Mouse (Mus musculus) retina, postnatal 7 days (tissue): ENCODE measurements around the gene Lsm4.

Experiments used
- DNase-seq: peaks from one replicate; pipeline ENCODE4 v3.0.0-alpha.2; 2012; ENCODE audit warnings: low read depth, low spot score

Gene Lsm4

DNA sequence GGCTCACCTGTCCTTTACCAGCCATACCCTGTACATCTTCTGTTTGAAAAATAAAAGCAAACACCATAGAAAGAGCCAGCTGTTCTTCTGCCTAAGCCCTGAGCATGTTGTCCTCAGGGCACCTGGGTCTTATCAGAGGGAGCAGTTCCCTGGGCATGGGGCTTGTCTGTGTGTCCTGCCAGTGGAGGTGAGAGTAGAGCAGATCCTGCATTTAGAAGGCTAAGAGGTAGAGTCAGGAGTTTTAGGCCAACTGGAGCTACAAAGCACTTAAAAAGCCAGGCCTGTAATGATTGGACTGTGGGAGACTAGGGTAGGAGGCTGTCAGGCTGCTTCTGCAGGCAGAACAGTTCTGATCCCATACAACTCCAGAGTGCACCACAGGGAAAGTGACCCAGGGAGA lies 5.6 kb downstream of the Lsm4 start:
- no peak for DNase-seq

DNA sequence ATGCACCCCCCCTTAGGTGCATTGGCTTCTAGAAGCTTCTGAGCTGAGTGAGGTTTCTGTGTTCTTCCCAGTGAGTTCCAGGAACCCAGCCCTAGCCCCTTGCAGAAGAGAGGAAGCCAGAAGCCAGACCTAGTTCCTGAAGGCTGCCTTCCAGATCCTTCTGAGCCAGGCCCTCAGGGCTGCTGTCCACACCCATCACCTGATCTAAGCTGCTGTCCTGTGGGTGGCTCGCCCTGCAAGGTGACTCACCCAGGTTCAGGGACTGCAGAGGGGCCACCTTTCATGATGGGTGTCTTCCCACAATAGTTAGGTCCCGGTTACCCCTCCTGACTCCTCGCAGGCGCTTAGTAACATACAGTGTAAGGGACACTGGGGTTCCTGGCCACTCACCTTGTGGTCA lies 6.4 kb downstream of the Lsm4 start:
- DNase-seq: no peak

DNA sequence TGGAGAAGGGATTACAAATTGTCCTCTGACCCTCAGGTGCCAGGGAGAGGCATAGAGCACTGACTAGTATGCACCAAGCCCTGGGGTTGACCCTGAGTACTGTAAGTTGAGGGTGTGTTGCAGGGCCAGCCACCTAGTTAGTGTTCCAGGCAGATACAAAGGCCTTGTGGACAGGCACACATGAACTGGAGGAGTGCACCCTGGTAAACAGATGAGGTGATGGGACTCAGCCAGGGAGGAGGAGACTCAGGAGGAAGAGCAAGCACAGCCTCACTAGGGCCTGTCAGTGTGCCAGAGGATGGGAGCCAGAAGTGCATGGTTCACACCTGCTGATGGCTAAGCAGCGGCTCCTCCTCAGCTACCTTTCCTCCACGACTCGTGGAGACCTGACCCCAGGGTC lies 7.0 kb downstream of the Lsm4 start:
- DNase-seq: no peak

DNA sequence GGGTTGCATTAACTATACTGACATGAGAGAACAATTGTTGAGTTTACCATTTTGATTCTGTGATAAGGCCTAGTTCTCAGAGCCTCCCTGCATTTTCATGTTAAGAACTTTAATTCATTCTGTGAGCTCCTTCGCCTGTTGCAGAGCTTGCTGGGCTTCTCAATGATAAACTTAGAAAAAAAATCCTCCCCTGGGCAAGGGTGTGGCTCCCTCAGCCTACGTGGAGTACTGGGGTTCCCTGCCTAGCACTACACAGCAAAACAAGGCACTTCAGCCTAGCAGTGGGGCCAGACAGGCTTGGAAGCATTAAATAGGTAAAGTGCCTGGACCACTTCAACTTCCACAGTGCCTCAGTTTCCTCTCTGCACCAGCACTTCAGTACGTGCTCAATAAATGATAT lies 8.4 kb downstream of the Lsm4 start:
- no peak for DNase-seq

DNA sequence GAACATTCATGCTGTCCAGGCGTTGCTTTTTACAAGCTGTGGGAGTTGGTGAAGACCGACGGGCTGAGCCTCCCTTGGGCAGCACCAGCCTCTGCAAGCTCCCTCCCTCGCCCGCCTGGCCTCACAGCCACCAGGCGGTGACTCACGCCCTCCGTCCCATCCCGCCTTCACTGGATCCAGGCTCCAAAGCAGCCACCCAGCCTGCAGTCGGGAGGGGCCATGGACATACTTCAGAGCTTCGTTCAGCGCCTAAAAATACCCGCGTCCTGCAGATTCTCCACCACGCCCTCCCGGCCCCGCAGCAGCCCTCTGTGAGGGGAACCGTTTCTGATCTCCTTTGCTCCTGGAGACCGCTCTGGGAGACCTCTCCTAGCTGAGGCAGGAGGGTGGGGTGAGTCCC lies 9.1 kb downstream of the Lsm4 start:
- DNase-seq: no peak

DNA sequence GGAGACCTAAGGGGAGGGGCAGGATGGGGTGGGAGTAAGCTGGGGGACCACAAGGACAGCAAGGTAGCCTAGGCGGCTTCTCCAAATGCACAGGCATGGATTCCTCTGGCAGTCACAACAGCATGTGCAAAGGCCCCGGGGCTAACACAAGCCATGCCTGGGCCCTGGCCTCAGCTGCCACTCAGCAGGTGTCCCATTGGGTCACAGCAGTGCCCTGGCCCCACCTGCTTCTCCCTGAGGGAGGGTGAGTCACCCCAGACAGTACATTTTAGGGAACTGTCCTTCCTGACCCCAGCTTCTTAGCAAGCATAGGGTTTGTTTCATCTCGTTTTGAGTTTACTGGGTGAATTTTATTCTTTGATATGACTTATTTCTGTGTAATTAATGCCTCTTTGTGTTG lies 9.6 kb downstream of the Lsm4 start:
- no peak for DNase-seq

DNA sequence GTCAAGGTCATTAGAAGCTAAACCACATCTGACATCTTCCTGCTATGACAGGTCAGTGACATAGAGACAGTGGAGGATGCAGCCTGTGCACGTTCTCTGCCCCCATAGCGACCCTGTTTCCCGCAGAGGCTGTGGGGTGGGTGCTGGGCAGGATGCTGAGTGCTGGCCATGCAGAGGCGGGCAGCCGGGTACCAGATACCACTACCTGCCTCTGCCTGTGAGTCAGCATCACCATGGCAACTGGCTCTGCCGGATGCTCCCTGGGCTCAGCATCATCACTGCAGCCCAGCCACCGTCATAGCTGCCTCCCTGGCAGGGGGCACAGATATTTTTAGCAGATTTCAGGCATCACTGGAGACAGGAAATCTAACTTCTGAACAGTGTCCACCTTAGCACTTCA lies 11.2 kb downstream of the Lsm4 start:
- no peak for DNase-seq

DNA sequence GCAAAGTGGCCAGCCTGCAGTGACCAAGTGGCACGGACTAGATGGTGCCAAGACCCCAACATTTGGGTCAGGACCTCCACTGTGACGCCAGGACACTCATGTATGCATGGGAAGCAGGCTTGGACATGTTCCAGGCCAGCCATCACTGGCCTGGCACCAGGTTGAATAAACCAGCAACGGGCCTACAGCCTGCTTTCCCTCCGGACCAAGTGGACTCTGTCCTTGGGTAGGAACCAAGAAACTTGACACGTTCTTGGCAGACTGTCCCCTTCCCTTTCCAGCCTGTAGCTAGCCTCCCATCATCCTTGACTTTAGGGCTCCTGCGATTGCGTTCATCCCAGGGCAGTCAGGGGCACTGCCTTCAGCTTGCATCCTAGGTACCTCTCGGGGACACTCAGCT lies 14.5 kb downstream of the Lsm4 start:
- no peak for DNase-seq

DNA sequence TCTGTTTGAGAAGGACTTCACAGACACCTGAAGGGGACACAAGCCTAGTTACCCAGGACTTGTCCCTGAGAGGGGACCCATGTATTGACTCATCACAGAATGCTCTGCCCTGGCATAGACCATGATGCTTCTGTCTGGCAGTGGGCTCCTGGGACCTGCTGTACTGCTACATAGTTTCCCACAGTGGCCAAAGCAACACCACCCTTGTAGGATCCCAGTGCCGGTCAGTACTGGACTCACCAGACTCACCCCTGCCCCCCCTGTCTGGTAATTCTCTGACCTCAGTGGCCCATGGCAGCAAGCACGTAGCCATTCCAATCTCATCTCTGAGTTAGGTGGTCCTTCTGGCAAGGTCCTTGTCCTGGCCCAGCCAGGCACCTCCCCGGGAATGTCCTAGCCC lies 15.1 kb downstream of the Lsm4 start:
- no peak for DNase-seq

DNA sequence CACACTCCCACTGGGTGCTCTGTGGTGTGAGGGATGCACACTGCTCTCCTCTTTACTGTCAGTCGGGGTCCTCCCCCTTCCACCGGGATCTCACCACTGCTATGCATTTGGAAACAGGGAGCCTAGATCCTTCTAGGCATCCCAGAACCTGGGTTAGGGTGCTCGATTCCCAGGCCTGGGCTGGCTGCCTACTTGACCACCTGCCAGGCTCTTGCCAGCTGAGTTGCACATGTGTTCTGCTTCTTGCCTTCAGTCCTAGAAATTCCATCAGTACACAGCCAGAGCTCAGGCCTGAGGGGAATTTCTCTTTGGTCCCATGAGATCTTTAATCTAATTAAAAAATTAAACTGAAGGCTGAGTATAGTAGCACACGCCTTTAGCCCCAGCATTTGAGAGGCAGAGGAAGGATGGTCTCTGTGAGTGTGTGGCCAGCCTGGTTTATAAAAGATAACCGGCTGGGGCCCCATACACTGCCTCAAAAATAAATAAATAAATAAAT lies 16.9 kb downstream of the Lsm4 start:
- DNase-seq: no peak

DNA sequence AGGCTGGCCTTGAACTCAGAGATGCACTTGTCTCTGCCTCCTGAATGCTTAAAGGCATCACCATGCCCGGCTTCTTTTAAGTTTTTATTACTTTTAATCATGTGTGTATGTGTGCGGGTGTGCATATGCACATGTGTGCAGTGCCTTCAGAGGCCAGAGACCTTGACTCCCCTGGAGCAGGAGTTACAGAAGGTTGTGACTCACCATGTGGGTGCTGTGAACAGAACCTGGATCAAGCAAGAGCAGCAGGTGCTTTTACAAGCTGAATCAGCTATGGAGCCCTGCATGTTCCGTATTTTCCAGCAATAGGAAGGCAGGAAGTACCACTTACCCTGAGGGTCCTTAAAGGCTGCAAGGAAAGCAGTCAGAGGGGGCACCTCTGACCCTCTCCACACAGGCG lies 18.2 kb downstream of the Lsm4 start:
- DNase-seq: no peak

DNA sequence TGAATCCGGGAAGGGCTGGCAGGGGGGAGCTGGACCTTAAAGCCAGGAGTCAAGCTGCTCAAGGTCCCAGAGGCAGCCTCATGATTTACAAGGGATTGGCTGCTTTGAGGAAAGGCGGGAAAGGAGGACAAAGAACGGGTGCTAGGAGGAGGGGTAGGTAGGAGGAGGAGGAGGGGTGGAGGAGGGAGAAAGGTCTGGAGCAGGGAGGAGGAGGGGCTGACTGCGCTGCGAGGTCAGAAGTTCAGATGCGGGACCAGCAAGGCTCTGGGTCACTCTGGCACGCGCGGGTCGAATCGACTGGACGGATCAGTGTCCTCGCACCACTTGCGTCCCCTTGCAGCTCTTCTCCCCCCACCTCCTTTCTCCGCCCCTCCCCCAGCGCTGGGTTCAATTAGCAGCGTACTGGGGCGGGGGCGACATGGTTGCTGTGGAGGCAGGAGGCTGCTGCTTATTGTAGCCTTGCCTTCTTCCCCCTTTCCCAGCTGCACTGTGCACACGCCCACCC lies 18.7 kb downstream of the Lsm4 start:
- DNase-seq: no peak

DNA sequence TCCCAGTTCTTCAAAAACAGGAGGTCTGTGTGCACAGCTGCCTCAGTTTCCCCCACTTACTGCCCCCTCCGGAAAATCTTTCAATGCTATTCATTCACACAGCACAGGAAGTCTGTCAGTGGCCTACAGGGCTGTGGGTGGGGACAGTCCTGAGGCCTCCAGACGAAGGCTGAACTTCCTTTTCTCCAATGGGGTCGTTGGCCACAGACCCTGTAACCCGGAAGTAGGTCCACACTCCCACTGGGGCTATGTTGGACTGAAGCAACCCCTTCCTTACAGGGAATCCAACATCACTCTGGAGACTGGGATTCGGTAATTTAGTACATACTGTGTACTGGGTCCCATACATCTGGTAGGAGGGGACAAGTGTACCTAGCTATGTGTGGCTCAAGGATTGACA lies 20.6 kb downstream of the Lsm4 start:
- no peak for DNase-seq

DNA sequence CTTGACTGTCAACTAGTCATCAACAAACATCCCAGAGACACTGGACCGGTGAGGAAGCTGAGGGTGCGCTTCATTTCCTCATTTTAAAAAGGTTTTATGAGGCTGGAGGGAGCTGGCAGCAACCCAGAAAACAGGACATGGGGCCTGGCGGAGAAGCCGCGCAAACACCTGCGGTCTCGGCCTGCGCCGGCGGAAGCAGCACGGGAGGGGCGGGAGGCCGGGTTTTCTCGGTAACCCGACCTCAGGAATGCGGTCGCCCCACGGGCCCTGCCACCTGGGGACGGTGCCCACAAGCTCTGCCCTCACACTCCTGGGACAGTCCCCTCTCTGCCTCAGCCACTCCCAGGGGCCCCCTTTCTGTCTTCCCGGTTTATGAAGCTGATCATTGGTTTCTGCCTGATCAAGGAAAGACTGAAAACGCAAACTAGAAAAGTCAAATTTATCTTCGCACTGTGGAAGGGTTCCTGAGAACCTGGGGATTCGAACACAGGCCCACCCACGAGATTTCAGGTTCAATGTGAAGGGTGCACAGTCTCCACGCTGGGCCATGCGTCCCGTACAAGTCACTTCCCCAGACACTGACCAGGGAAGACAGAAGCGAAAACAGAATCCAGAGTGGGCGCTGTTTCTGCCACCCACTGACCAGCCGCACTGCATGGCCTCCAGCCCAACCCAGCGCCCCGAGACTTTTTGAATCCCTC lies 22.4 kb downstream of the Lsm4 start:
- no peak for DNase-seq

DNA sequence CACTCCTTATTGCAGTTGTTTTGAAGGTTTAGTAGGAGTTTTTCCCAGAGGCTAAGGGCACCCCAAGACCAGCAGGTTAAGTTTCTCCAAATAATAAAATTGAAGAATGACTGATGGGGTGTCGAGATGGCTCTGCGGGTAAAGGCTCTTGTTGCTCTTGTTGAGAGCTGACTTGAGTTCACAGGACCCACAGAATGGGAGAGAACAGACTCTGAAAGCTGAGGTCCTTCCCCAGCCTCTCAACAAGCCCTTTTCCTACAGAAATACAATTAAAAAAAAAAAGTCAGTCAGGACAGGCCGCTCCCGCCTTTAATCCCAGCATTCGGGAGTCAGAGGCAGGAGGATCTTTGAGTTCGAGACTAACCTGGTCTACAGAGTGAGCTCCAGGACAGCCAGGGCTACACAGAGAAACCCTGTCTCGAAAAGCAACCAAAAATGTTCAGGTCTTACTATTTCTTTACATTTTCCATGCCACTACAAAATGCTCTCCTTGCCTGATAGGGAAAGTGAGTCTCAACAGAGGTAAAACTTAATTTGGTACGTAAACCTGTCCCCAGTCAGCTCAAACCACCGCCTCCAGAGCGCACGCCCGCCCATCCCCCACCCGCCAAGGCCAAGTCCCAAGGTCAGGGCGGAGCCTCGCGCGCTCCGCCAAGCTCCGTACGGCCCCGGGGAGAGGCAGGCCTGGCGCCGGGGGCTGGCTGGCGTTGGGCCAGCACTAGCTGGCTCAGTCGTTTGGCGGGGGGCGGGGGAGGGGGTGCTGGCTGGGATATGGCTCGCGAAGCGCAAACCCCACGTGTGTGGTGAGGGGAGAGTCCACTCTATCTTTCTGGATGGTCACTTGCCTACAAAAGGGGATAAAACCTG lies 23.2 kb downstream of the Lsm4 start:
- peak; percentile 76 for DNase-seq

DNA sequence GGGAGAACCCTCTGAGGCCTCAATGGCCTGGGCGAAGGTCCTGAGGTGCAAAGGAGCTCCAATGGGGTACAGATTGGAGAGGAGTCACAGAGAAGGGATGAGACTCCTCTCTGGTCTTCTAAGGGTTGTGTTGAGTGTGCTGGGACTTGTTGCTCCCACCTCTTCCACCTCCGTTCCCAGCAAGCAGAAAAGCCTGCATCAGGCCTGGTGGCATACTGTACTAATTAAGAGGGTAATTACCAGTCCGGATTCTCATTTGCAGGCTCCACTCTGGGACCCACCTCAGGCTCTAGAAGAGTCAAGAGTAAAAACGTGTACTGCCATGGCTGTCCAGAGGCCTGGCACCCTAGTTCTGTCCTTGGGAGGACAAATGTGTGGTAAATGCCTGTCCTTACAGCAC lies 23.9 kb downstream of the Lsm4 start:
- no peak for DNase-seq

DNA sequence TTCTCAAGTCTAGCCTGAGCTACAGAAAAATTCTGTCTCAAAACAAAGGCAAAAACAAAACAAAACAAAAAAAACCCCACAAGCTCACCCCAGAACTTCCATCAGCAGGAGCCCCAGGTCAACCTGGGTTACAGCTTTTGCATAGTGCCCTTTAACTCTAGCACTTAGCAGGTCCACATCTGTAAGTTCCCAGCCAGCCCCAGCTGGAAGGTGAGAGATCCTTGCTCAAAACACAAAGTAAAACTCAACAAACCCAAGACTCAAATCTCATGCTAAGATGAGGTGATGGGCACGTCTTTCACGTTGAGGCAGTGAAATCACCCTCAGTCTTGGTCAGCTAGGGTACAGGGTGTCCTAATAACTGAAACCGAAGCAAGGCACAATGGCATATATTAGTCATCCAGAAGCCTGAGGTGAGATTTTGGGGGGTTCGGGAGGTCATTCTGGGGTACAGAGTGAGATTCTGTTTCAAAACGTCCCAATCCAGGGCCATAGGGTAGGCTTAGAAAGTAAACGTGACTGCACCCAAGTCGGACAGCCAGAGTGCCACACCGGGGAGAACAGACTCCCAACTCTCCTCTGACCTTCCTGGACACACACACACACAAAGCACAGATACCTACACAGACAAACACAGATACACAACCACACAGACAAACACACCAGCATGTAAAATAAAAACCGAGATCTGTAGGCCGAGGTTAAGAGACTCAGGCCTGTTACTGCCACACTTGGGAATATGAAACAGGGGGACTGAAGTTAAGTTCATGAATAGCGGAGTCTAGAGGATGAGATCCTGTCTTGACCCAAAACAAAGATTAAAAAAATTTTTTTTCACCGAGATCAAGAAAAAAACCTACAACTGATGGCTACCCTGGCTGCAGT lies 24.6 kb downstream of the Lsm4 start:
- DNase-seq: no peak

DNA sequence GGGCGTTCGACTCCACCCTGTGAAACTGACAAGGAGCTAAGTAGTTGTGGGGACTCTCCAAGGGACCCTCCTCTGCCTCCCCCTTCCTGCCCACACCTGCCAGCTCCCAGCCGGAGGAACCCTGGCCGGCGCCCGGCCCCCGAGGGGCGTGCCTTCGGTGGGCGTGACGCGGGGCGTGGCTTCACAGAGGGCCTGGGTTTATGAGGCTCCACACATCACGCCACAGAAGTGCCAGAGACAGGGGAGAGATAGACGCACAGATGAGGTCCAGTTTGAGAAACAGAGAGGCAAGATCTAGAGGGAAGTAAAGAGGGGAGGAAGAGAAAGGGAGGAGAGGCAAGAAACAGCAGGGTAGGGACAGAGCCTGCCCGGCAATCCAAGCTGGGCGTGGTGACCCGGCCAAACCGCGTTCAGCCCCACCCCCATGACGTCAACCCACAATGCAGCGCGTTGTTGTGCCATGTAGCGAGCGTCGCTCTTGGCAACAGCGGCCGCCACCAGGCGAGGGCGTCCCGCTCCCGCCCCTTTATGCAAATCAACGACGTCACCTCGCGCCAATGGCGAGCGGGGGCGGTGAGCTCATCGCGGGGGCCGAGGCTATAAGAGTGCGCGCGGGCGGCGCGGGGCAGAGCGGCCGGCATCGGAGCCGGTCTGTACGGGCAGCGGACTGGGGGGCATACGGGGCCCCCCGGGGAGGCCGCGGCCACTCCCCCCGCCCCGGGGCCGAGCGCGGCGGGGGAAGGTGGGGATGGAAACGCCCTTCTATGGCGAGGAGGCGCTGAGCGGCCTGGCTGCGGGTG lies 25.5 kb downstream of the Lsm4 start, which contains the start of gene Jund:
Gene Jund (plus strand): TSS at position 640 of the 800 bp plus-strand sequence.
- peak; percentile 99 for DNase-seq

DNA sequence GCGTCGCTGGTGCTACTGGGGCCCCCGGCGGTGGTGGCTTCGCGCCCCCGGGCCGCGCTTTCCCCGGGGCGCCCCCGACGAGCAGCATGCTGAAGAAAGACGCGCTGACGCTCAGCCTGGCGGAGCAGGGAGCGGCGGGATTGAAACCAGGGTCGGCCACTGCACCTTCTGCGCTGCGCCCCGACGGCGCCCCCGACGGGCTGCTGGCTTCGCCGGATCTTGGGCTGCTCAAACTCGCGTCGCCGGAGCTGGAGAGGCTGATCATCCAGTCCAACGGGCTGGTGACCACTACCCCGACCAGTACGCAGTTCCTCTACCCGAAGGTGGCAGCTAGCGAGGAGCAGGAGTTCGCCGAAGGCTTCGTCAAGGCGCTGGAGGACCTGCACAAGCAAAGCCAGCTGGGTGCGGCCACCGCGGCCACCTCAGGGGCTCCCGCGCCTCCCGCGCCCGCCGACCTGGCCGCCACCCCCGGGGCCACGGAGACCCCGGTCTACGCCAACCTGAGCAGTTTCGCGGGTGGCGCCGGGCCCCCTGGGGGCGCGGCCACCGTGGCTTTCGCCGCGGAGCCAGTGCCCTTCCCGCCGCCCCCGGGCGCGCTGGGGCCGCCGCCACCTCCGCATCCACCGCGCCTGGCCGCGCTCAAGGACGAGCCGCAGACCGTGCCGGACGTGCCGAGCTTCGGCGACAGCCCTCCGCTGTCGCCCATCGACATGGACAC lies 26.2 kb downstream of the Lsm4 start:
- no peak for DNase-seq

DNA sequence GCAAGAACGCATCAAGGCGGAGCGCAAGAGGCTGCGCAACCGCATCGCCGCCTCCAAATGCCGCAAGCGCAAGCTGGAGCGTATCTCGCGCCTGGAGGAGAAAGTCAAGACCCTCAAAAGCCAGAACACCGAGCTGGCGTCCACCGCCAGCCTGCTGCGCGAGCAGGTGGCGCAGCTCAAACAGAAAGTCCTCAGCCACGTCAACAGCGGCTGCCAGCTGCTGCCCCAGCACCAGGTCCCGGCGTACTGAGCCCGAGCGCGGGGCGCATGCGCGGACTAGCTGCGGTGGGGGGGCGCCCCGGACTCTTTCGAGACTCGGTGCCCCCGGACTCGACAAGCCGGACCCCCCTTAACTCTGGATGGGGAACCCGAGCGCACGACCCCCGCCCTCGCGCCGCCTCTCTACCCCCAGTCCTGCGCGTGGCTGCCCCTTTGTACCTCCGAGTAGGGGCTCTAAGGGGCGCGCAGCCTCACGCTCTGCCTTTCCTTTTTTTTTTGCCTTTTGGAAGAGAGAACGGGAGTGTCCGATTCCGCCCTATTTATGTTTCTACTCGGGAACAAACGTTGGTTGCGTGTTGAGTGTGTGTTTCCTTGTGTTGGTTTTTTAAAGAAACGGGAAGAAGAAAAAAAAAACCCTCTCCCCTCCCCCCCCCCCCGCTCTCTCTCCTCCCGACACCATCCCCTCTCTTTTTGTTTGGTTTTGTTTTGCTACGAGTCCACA lies 26.9 kb downstream of the Lsm4 start:
- DNase-seq: peak; percentile 69
